Mouse (Mus musculus) liver, embryonic 12.5 days (tissue): ENCODE data around the gene Xxylt1. TPM values are rescaled to one million over a fixed set of nuclear protein-coding genes. Genes with fewer than 3 reads are reported as not detected.

Experiments used
- ATAC-seq: fragments of 200-750 bp; cut with Nextera tagmentation; 2 replicates; pipeline ENCODE4 v1.8.0; 2017; ENCODE audit warnings: moderate number of reproducible peaks, mild to moderate bottlenecking, moderate library complexity
- H3K27ac ChIP-seq: fragments of 300-500 bp; sonication (generic); 2 replicates; pipeline ENCODE4 v1.5.1; 2016; ENCODE audit warnings: mild to moderate bottlenecking
- H3K27me3 ChIP-seq: fragments of 300-500 bp; sonication (generic); replicated peaks from 2 replicates; pipeline ENCODE4 v1.6.1; 2016; ENCODE audit warnings: mild to moderate bottlenecking, moderate library complexity
- H3K36me3 ChIP-seq: fragments of 300-500 bp; sonication (generic); 2 replicates; pipeline ENCODE4 v1.6.1; 2016; ENCODE audit warnings: mild to moderate bottlenecking, moderate library complexity
- H3K4me1 ChIP-seq: fragments of 300-500 bp; sonication (generic); 2 replicates; pipeline ENCODE4 v1.6.1; 2016
- H3K4me2 ChIP-seq: fragments of 300-500 bp; sonication (generic); 2 replicates; pipeline ENCODE4 v1.6.1; 2016; ENCODE audit warnings: mild to moderate bottlenecking, moderate library complexity
- H3K4me3 ChIP-seq: fragments of 300-500 bp; sonication (generic); 2 replicates; pipeline ENCODE4 v1.5.1; 2016; ENCODE audit warnings: mild to moderate bottlenecking, moderate library complexity
- H3K9ac ChIP-seq: fragments of 300-500 bp; sonication (generic); 2 replicates; pipeline ENCODE4 v1.6.1; 2016; ENCODE audit warnings: mild to moderate bottlenecking, moderate library complexity
- H3K9me3 ChIP-seq: fragments of 300-500 bp; sonication (generic); replicated peaks from 2 replicates; pipeline ENCODE4 v1.6.1; 2016; ENCODE audit warnings: mild to moderate bottlenecking, moderate library complexity
- WGBS: fragments of 180-500 bp; shearing (Covaris S2); methylation state at CpG from one replicate; pipeline ENCODE4 v1.1.7; 2016; ENCODE audit not compliant: insufficient replicate concordance; 5-methylcytosine and 5-hydroxymethylcytosine counted together
- polyA plus RNA-seq: library from polyadenylated mRNA; unstranded; fragments of >200 nt; fragmentation: Nextera tagmentation; extraction: Ambion mirVana; gene quantifications from 2 replicates; pipeline ENCODE4 v1.2.1, GENCODE M21; 2016

The Xxylt1 gene
- polyA plus RNA-seq, 1 experiment from 2014 or later, result 7.5 TPM

GRCm38 (mm10) chr16:30983281-30983680 is 98.0 kb downstream of the Xxylt1 start:
- H3K9ac ChIP-seq, result no peak overlapping the region
- H3K4me1 ChIP-seq, result 0 out of 2 replicates have a peak, but pooled peaks cover 14% of the 10 kb centered on the region
- no peak overlapping the region for H3K4me3 ChIP-seq
- WGBS, result 65% methylated on average over 4 of the region's 4 CpGs
- H3K9me3 ChIP-seq, result no peaks in the 10 kb centered on the region
- H3K36me3 ChIP-seq, result no peaks in the 10 kb centered on the region
- H3K4me2 ChIP-seq, result no peak overlapping the region
- H3K27ac ChIP-seq, result no peak overlapping the region
- H3K27me3 ChIP-seq, result no peaks in the 10 kb centered on the region
- no peak for ATAC-seq

- ATAC-seq, result no peak
- no peaks in the 10 kb centered on the region for H3K9me3 ChIP-seq
- H3K4me1 ChIP-seq, result peaks cover 27% of the 10 kb centered on the region
- H3K9ac ChIP-seq, result no peak overlapping the region
- no peaks in the 10 kb centered on the region for H3K36me3 ChIP-seq
- WGBS, result 77% methylated on average over 10 of the region's 10 CpGs
- H3K27ac ChIP-seq, result no peak overlapping the region
- no peaks in the 10 kb centered on the region for H3K27me3 ChIP-seq
- H3K4me2 ChIP-seq, result no peak overlapping the region
- H3K4me3 ChIP-seq, result no peak overlapping the region
Observed at GRCm38 (mm10) chr16:30981345-30981744, 99.9 kb downstream of the Xxylt1 start.

DNA sequence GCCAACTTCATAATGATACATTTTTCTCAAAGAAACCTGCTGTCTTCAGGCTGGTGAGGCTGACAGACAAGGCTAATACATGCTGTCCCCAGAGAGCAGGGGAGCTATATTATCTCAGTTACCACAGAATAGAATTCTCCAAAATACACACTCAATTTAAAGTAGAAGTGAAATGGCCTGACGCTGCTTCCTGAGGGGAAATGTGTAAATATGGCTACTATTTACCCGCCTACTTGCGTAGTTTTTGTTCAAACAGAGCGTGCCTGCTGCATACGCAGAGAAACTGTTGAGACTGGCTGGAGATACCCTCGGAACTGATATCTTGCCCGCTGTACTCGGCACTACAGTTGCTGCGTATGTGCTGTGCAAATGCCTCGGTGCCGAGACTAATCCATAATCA is 101.3 kb downstream of the Xxylt1 start:
- no peak for ATAC-seq
- Histone ChIP-seq H3K27ac (no peak overlapping the region), H3K4me2 (no peak overlapping the region), H3K4me3 (no peak overlapping the region), H3K27me3 (no peaks in the 10 kb centered on the region), H3K4me1 (peaks cover 33% of the 10 kb centered on the region), H3K36me3 (no peaks in the 10 kb centered on the region), H3K9me3 (no peaks in the 10 kb centered on the region), H3K9ac (no peak overlapping the region)
- WGBS, result 76% methylated on average over 11 of the region's 11 CpGs

GRCm38 (mm10) chr16:30977728-30978127 is 103.5 kb downstream of the Xxylt1 start:
- H3K9ac ChIP-seq, result no peak overlapping the region
- no peaks in the 10 kb centered on the region for H3K36me3 ChIP-seq
- no peak overlapping the region for H3K27ac ChIP-seq
- H3K4me3 ChIP-seq, result no peak overlapping the region
- no peaks in the 10 kb centered on the region for H3K27me3 ChIP-seq
- peaks cover 50% of the 10 kb centered on the region for H3K4me1 ChIP-seq
- 59% methylated on average over 6 of the region's 6 CpGs for WGBS
- no peak overlapping the region for H3K4me2 ChIP-seq
- no peaks in the 10 kb centered on the region for H3K9me3 ChIP-seq
- ATAC-seq, result no peak

GRCm38 (mm10) chr16:30977186-30977585 is 104.0 kb downstream of the Xxylt1 start:
- Histone ChIP-seq H3K9me3 (no peaks in the 10 kb centered on the region), H3K4me2 (0 out of 2 replicates have a peak overlapping the region, but pooled peaks have one; percentile 1), H3K4me3 (no peak overlapping the region), H3K27ac (no peak overlapping the region), H3K36me3 (no peaks in the 10 kb centered on the region), H3K4me1 (peaks cover 56% of the 10 kb centered on the region), H3K27me3 (no peaks in the 10 kb centered on the region), H3K9ac (no peak overlapping the region)
- 3% methylated on average over 3 of the region's 3 CpGs for WGBS
- peak; percentile 83 for ATAC-seq

DNA sequence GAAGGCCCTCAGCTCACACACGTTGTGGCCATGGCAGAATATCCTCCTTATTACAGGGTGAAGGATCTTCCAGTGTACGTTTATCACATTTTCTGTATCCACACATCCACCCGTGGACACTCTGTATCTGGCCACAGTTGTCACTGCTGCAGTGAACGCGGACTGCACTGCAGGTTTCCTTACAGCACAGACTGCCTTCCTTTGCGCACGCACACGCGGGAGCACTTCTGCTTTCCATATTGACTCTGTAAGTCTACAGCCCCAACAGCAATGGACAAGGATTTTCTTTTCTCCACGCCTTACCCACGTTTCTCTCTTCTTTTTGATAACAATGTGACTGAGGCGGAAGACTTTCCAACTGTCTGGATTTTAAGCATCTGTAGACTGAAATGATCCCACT is 106.7 kb downstream of the Xxylt1 start:
- no peak overlapping the region for H3K4me3 ChIP-seq
- H3K4me1 ChIP-seq, result peaks cover 63% of the 10 kb centered on the region
- 49% methylated on average over 12 of the region's 12 CpGs for WGBS
- H3K4me2 ChIP-seq, result no peak overlapping the region
- H3K36me3 ChIP-seq, result no peaks in the 10 kb centered on the region
- H3K9ac ChIP-seq, result no peak overlapping the region
- ATAC-seq, result no peak
- no peaks in the 10 kb centered on the region for H3K27me3 ChIP-seq
- H3K9me3 ChIP-seq, result no peaks in the 10 kb centered on the region
- peak overlapping the region; percentile 17; the same call in 1 of the 2 replicates for H3K27ac ChIP-seq

DNA sequence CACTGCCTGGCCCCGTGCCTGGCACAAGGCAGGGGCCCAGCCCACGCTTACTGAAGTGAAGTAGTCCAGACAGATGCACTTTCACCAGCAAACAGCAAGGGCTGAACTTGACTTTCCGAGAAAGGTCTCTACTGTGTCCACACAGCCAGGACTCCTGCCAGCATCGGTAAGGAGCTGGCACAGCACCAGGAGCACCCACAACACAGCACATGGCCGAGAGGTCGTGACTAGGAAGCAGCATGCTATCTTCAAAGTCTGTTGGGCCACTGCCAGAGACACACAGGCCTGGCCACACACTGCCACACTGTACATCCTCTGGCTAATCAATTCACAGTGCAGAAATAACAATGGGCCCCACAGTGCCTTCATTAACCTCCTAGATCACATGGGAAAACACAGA is 107.8 kb downstream of the Xxylt1 start:
- ATAC-seq, result no peak
- H3K27ac ChIP-seq, result peak overlapping the region; percentile 26; the same call in 1 of the 2 replicates

GRCm38 (mm10) chr16:30971950-30972541 is 109.2 kb downstream of the Xxylt1 start:
- Histone ChIP-seq H3K9ac (no peak overlapping the region), H3K4me3 (no peak overlapping the region), H3K27ac (peak overlapping the region; percentile 64), H3K9me3 (no peaks in the 10 kb centered on the region), H3K4me2 (no peak overlapping the region), H3K27me3 (no peaks in the 10 kb centered on the region), H3K4me1 (peaks cover 69% of the 10 kb centered on the region), H3K36me3 (no peaks in the 10 kb centered on the region)
- no peak for ATAC-seq
- 46% methylated on average over 18 of the region's 18 CpGs for WGBS

More for the DNA sequence above, 107.8 kb downstream of the Xxylt1 start:
- no peaks in the 10 kb centered on the region for H3K36me3 ChIP-seq
- no peaks in the 10 kb centered on the region for H3K27me3 ChIP-seq
- H3K4me2 ChIP-seq, result no peak overlapping the region
- H3K9me3 ChIP-seq, result no peaks in the 10 kb centered on the region
- H3K4me3 ChIP-seq, result no peak overlapping the region
- H3K4me1 ChIP-seq, result peaks cover 69% of the 10 kb centered on the region
- 60% methylated on average over 6 of the region's 6 CpGs for WGBS
- no peak overlapping the region for H3K9ac ChIP-seq

DNA sequence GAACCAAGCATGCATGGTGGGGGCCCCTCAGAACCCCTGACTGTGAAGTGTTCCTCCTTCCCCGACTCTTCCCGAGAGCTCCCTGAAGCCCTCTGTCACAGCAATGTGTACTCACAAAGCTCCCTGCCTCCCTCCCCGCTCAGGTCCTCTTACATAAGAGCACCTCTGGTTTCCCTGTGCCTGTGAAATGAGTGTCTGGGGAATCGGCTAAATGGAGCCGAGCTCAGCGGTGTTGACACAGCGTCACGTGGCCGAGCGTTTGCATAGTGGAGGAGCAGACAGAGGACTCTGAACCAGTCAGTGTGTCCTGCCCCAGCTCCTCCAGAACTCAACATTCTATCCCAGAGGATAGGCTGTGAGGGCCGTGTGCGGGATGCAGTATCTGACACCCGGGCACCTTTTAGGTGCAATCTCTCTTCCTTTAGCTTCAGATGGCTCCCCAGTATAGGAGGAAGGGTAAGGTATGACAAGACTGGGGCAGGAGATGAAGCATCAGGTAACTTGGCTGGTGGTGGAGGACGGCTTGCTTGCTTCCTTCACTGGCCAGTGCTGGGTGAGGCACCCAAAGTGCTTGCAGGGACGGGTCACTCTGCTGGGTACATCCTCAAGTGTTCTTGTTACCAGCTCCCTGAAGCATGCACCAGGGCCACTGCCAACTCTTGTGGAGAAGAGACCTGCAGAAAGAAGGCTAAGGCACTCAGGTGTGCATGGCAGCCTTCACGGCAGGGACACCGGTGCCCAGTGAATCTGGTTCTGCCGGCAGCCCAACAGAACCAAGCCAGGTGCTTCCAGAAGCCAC is 111.8 kb downstream of the Xxylt1 start:
- H3K4me1 ChIP-seq, result peaks cover 61% of the 10 kb centered on the region
- H3K27ac ChIP-seq, result peak overlapping the region; percentile 68
- ATAC-seq, result peak; percentile 72
- 68% methylated on average over 18 of the region's 18 CpGs for WGBS
- 0 out of 2 replicates have a peak overlapping the region, but pooled peaks have one; percentile 17 for H3K4me2 ChIP-seq
- H3K27me3 ChIP-seq, result no peaks in the 10 kb centered on the region
- H3K9me3 ChIP-seq, result no peaks in the 10 kb centered on the region
- H3K36me3 ChIP-seq, result no peaks in the 10 kb centered on the region
- H3K9ac ChIP-seq, result no peak overlapping the region
- H3K4me3 ChIP-seq, result no peak overlapping the region

GRCm38 (mm10) chr16:30968402-30969151 is 112.7 kb downstream of the Xxylt1 start:
- Histone ChIP-seq H3K36me3 (no peaks in the 10 kb centered on the region), H3K9ac (no peak overlapping the region), H3K27me3 (no peaks in the 10 kb centered on the region), H3K4me1 (peaks cover 59% of the 10 kb centered on the region), H3K9me3 (no peaks in the 10 kb centered on the region), H3K4me3 (no peak overlapping the region), H3K27ac (peak overlapping the region; percentile 68), H3K4me2 (no peak overlapping the region)
- 45% methylated on average over 7 of the region's 7 CpGs for WGBS
- ATAC-seq, result no peak; the same call in 1 of the 2 replicates

DNA sequence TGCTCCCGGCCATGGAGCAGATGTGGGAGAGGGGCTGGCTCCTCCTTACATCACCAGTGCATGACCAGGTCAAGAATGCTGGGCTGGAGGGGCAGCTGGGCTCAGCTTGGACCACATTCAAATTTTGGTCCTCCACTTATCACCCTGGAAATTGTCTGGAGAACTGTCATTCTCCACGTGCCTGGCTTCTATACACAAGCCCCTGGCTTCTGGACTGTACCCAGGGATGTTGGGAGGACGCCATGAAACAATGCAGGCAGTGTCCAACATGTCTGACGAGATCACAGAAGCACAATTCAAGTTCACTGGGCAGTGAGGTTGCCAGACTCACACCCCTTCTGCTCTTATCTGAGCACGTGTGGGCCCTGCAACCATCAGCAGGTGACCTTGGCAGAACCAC is 114.5 kb downstream of the Xxylt1 start:
- Histone ChIP-seq H3K9me3 (no peaks in the 10 kb centered on the region), H3K4me2 (no peak overlapping the region), H3K27me3 (no peaks in the 10 kb centered on the region), H3K9ac (no peak overlapping the region), H3K4me3 (no peak overlapping the region), H3K27ac (no peak overlapping the region), H3K36me3 (no peaks in the 10 kb centered on the region), H3K4me1 (peaks cover 48% of the 10 kb centered on the region)
- 64% methylated on average over 5 of the region's 5 CpGs for WGBS
- no peak for ATAC-seq

- no peaks in the 10 kb centered on the region for H3K27me3 ChIP-seq
- no peaks in the 10 kb centered on the region for H3K9me3 ChIP-seq
- H3K36me3 ChIP-seq, result no peaks in the 10 kb centered on the region
- H3K9ac ChIP-seq, result no peak overlapping the region
- no peak overlapping the region for H3K27ac ChIP-seq
- no peak overlapping the region for H3K4me3 ChIP-seq
- 68% methylated on average over 7 of the region's 7 CpGs for WGBS
- H3K4me2 ChIP-seq, result no peak overlapping the region
- H3K4me1 ChIP-seq, result peaks cover 37% of the 10 kb centered on the region
- no peak for ATAC-seq
Observed at GRCm38 (mm10) chr16:30964891-30965290, 116.3 kb downstream of the Xxylt1 start.
